Mouse (Mus musculus): Measurements from ENCODE around the gene Slc39a11. TPM values are rescaled to one million over a fixed set of nuclear protein-coding genes. Genes with fewer than 3 reads are reported as not detected.
A peak's percentile ranks its signal among the peaks of the same experiment; 100 is the strongest.

The Slc39a11 gene
- total RNA-seq, 2 experiments from 2014 or later = 23.5 to 26.1 TPM

GRCm38 (mm10) chr11:113519973-113520372 is 129.9 kb downstream of the Slc39a11 start:
- intact Hi-C loops (cut with DNase I) = no loop called here
- peak; percentile 40 for DNase-seq

- intact Hi-C loops (cut with DNase I) = no loop called here
- DNase-seq = no peak
Observed at GRCm38 (mm10) chr11:113518176-113518575, 131.7 kb downstream of the Slc39a11 start.

GRCm38 (mm10) chr11:113516156-113516555 is 133.7 kb downstream of the Slc39a11 start:
- DNase-seq = no peak
- intact Hi-C loops (cut with DNase I) = no loop called here

- intact Hi-C loops (cut with DNase I) = no loop called here
- DNase-seq = no peak
Observed at GRCm38 (mm10) chr11:113512976-113513375, 136.9 kb downstream of the Slc39a11 start.

GRCm38 (mm10) chr11:113512150-113512549 is 137.7 kb downstream of the Slc39a11 start:
- intact Hi-C loops (cut with DNase I) = no loop called here
- no peak for DNase-seq

- intact Hi-C loops (cut with DNase I) = no loop called here
- DNase-seq = no peak
Observed at GRCm38 (mm10) chr11:113510969-113511625, 138.8 kb downstream of the Slc39a11 start.

- intact Hi-C loops (cut with DNase I) = no loop called here
- DNase-seq = no peak
Observed at GRCm38 (mm10) chr11:113510249-113510648, 139.6 kb downstream of the Slc39a11 start.

DNA sequence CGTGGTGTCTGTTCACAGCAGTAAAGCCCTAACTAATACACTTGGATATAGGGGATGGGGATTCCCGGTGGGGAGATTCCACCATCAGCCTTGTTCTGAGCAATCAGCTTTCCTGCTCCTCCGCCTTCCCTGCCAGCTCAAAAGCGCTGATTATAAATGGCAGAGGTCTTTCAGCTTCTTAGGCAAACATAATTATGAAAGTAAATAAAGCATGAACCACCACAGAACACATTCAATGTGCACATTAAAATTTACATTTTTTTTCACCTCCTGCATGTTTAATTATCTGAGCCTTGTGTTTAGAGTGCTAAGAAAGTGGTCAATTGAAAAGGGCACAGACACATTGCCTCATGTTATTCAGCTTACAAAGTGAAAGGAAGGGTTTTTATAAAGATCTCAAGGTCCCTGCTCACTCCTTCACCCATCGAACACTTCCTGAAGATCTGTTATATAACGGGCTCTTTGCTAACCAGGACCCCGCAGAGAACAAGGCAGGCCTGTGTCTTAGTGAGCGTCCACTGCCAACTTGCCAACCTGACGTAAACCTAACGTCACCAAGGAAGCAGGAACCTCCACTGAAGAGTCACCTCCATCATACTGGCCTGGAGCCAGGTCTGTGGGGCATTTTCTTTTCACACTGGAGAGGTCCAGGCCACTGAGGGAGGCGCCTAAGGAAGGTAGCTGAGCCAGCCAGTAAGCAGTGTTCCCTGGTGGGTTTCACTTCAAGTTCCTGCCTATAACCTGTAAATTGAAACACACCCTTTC is 142.0 kb downstream of the Slc39a11 start:
- DNase-seq = no peak
- intact Hi-C loops (cut with DNase I) = no loop called here

DNA sequence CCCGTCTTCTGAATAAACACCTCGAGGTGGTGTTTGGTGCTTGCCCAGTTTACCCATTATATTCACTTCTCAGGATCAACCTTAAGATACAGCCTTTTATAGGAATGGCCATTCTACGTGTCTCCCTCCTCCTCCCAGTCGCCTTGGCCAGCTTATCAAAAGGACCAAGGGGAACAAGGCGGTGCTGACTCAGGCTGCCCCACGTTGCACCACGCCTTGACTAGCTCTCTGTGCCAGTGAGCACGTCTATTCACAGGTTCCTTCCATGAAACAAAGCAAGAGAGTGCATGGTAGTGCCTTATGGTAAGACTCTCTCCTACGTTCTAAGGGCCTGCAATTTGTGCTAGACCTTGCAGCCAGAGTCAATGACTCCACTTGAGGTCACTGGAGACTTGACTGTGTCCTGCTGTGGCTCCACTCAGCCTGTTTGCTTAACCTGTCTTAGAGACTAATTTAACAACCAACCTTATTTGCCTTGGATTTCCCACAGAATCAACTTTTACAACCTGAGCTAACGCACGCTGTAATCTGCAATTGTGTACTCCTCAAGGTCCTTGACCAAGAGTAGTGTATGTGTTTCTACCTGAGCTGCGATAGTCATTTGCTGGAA is 144.2 kb downstream of the Slc39a11 start:
- intact Hi-C loops (cut with DNase I) = no loop called here
- no peak for DNase-seq

- DNase-seq = no peak
- intact Hi-C loops (cut with DNase I) = no loop called here
Observed at GRCm38 (mm10) chr11:113504459-113505062, 145.3 kb downstream of the Slc39a11 start.

GRCm38 (mm10) chr11:113502968-113503367 is 146.9 kb downstream of the Slc39a11 start:
- DNase-seq = no peak
- intact Hi-C loops (cut with DNase I) = no loop called here

DNA sequence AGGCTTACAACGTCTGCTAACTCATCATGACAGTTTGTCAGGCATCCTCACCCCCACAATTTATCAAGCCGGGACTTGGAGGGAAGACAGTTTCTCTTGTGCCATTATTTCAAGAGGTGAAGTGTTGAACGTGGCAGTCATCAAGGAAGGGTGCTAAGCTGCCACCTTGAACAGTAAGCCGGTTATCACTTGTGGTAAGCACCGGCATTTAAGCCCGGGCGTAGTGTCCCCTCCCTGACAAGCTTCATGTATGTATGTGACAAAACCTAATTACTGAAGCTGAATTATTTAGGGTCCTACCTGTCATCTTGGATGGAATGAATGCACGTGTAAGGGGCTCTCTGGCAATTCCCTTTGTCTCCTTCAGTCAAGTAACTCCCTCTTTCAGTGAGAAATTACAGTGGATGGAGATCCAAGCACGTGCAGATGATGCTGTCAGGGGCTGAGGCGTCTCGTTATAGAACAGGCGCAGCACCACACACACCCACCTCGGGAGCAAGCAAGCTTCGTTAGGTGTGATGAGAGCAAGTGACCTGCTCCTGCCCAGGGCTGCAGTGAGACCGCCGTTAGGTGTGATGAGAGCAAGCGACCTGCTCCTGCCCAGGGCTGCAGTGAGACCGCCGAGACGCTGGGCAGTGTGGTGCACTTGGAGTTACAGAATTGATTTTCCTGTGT is 149.1 kb downstream of the Slc39a11 start:
- intact Hi-C loops (cut with DNase I) = no loop called here

GRCm38 (mm10) chr11:113498889-113499288 is 151.0 kb downstream of the Slc39a11 start:
- DNase-seq = peak; percentile 40
- intact Hi-C loops (cut with DNase I) = no loop called here

More for the DNA sequence above, 149.1 kb downstream of the Slc39a11 start:
- no peak for DNase-seq

DNA sequence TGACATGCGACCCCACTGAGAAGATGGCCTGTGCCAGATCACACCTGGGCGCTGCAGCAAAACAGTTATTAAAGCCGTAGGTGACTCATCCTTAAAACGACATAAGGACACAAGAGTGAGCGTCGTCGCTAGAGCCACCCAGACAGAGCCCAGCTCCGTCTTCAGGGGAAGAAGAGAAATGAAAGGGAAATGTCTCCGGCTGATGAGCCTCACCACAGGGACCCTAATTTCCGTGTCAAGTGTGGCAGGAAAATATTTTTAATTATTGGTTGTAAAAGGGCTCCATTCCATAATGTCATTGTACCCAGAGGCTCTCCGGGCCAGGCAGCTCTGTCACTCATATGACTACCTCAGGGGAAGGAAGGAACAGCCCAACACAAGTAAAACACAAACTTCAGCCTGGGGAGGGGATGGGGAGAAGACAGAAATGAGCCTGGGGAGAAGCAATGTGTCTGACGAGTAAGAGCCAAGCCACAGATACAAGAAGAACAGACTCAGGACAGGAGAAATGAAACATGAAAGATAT is 155.8 kb downstream of the Slc39a11 start:
- intact Hi-C loops (cut with DNase I) = no loop called here
- DNase-seq = no peak

DNA sequence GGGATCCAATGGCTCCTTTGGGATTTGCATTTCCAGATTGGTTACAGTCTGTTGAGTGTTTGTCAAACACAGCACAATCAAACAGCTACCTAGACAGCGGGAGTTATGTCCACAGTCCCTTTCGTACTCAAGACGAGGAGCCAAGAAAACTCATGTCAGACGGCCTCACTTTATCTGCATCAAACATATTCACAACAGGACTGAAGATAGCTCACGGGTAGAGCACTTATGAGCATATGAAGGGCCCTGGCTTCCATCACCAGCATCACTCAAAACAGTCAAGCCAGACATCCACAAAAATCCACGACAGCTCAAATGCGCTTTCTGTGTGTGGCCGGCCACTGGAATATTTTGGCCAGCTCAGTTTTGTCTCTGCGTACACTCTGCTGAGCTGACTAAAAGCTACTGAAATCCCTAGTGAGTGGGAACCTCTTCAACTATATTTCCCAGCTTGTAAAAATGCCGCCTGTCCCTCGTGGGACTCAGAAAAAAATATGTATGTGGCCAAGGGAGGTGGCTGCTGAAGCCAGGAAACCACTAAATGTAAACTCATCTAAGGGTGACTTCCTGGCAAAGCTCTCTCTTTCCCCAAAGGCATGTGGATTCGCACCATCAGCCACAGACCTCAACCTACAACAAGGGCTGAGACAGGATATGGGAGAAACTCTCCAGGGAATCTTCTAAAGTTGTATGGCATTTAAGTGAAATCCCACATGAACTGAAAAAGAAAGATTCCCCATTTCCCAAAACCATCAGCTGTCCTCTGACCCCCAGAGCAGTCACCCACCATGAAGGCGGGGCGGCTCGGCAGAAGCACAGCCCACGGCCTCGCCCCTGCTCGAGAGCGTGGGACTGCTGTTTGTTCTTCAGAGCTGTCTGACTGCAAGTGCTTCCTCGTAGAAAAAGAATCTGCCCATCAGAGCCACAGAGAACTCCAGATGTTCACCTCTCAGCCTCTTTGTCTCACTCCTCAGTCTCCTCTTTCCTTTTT is 159.1 kb downstream of the Slc39a11 start:
- intact Hi-C loops (cut with DNase I) = no loop called here
- DNase-seq = no peak

GRCm38 (mm10) chr11:113487603-113488335 is 162.1 kb downstream of the Slc39a11 start:
- peak; percentile 41 for DNase-seq
- intact Hi-C loops (cut with DNase I) = no loop called here

DNA sequence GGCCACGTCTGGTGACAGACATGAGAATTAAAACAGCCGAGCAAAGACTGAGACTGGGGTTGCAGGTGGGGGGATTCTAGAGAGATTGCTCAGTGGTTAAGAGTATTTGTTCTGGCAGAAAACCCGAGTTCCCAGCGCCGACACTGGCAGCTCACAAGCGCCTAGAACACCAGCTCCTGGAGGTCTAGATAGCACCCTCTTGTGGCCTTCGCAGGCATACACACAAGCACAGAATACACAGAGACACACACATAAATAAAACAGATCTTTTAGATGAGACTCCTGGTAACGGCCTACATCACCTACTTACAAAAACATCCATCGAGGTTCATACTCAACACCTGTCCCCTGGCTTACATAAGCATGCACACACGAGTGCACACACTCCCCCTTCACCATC is 165.8 kb downstream of the Slc39a11 start:
- intact Hi-C loops (cut with DNase I) = no loop called here
- DNase-seq = no peak

DNA sequence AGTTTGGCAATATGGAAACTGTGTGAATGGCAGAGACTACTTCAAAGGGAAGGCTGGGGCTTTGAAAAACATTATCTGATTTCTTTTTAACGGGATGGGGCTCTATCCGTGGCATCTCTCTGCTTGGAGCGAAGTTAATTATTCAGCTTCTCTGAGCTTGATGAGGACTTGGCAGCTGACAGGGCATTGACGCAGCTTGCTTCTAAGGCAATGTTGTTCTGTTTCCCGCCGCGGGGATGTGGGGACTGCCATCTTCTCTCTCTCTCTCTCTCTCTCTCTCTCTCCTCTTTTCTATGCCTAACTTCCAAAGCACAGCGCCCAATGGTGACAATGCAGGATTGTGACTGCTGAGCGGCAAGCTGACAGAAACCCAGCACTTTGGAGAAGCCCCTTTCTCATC is 172.3 kb downstream of the Slc39a11 start:
- intact Hi-C loops (cut with DNase I) = no loop called here
- peak; percentile 70 for DNase-seq

GRCm38 (mm10) chr11:113476720-113477119 is 173.2 kb downstream of the Slc39a11 start:
- intact Hi-C loops (cut with DNase I) = no loop called here
- DNase-seq = no peak

Measured in left cerebral cortex, postnatal 4 days (tissue).